Mouse (Mus musculus): ENCODE results near the gene Lmod3. TPM values are rescaled to one million over a fixed set of nuclear protein-coding genes. Genes with fewer than 3 reads are reported as not detected.

The Lmod3 gene
- total RNA-seq, 2 experiments from 2014 or later: 3.1 to 17.1 TPM

Other genes with a start within 250 kb of the Lmod3 start
- gene Fam19a4, start 192.3 kb downstream of the Lmod3 start, total RNA-seq (2021): under 1 TPM; 0.45 to 0.58 TPM
- gene Eogt, start 103.6 kb downstream of the Lmod3 start, total RNA-seq (2021): 10 to 100 TPM; 34.2 to 49.2 TPM
- gene Tmf1, start 73.6 kb downstream of the Lmod3 start, total RNA-seq (2021): 10 to 100 TPM; 37.0 to 43.5 TPM
- gene Uba3, start 47.1 kb downstream of the Lmod3 start, total RNA-seq (2021): 10 to 100 TPM; 59.4 to 66.5 TPM
- gene Arl6ip5, start 42.1 kb downstream of the Lmod3 start, total RNA-seq (2021): 10 to 100 TPM; 79.0 to 91.6 TPM